Comparison of ENCODE assay signal across 9 mouse cellular contexts in the genomic region with DNA sequence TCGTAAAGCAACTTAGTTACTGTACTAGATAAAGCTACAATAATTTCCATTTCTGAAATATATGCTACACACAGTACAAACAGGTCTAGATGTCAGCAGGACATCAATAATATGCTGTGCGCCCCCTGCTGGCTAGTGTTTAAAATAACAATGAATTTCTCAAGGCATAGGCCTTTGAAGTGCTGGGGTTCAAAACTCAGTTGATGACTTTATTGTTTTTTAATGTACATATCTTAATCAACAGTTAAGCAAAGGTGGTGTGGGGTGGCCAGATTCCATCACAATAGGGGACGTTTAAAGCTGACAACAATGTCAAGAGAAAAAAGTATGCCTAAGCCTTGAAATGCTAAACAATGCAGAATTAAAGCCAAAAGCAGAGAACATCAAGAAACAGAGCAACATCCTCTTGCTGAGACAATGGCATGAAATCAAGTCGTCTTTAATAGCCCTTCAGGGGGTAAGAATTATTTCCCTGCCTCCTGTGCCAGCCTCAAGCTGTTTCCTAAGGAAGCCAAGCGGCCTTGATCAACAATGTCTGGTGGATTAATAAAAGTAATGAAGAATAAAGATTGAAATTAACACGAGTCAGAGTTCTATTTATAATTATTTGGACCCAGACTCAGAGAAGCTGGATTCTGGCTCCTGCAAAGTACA. TPM values are rescaled to one million over a fixed set of nuclear protein-coding genes. Genes with fewer than 3 reads are reported as not detected.
DNase-seq lines count a peak whose midpoint lies in the region; ATAC-seq and TF ChIP-seq lines count a peak whose summit lies in the region.
"Had no signal": no experiment of that assay in that cellular context is flagged by ENCODE, and none has a peak within 500 bp of the region (broad histone marks: within the 10 kb centered on the region; RNA-seq: fewer than 3 reads in every experiment).

No protein-coding gene starts in this region.

- H3K4me3 ChIP-seq in embryonic facial prominence, embryonic 12.5 days = peak overlapping the region; percentile 84
- H3K4me3 ChIP-seq in hindbrain, embryonic 10.5 days = no peak overlapping the region
- peak overlapping the region; percentile 8 for H3K4me3 ChIP-seq in liver, adult 2 months (ENCODE audit: insufficient read depth, low read depth, low read length)
- H3K4me3 ChIP-seq in neural tube, embryonic 11.5 days (ENCODE audit: low read depth, low read length) = no peak overlapping the region; the same call in 1 of the 2 replicates

- TF ChIP-seq CTCF in liver, adult 2 months (IDR thresholded peaks at IDR 0.05; ENCODE audit: low read depth, low read length) = peak; percentile 52

- 32% methylated on average over 6 of the region's 6 CpGs for WGBS in embryonic facial prominence, embryonic 12.5 days
- 29% methylated on average over 6 of the region's 6 CpGs for WGBS in hindbrain, embryonic 10.5 days
- 27% methylated on average over 6 of the region's 6 CpGs for WGBS in liver, adult 2 months
- 28% methylated on average over 6 of the region's 6 CpGs for WGBS in neural tube, embryonic 11.5 days

- ATAC-seq in embryonic facial prominence, embryonic 12.5 days (ENCODE audit: insufficient number of reproducible peaks, insufficient read depth, low FRiP score, low TSS enrichment) = no peak
- no peak for ATAC-seq in neural tube, embryonic 11.5 days (ENCODE audit: insufficient read depth, low FRiP score, low TSS enrichment)

- H3K4me1 ChIP-seq in embryonic facial prominence, embryonic 12.5 days = peaks cover 19% of the 10 kb centered on the region
- H3K4me1 ChIP-seq in hindbrain, embryonic 10.5 days (replicated peaks) = peaks cover 25% of the 10 kb centered on the region
- H3K4me1 ChIP-seq in liver, adult 2 months (ENCODE audit: control insufficient read depth, insufficient read depth, low read length) = peaks cover 7% of the 10 kb centered on the region
- peaks cover 3% of the 10 kb centered on the region; the same call in 1 of the 2 replicates for H3K4me1 ChIP-seq in neural tube, embryonic 11.5 days (ENCODE audit: control insufficient read depth, insufficient read depth, low read length)

- H3K4me2 ChIP-seq in embryonic facial prominence, embryonic 12.5 days (replicated peaks) = peak overlapping the region; percentile 90
- H3K4me2 ChIP-seq in neural tube, embryonic 11.5 days (ENCODE audit: low read depth) = no peak overlapping the region

- no peaks in the 10 kb centered on the region for H3K27me3 ChIP-seq in embryonic facial prominence, embryonic 12.5 days
- peaks cover 38% of the 10 kb centered on the region for H3K27me3 ChIP-seq in hindbrain, embryonic 10.5 days (ENCODE audit: insufficient read depth, poor library complexity, severe bottlenecking)
- no peaks in the 10 kb centered on the region for H3K27me3 ChIP-seq in liver, adult 2 months (ENCODE audit: control insufficient read depth, insufficient read depth, low read length)
- peaks cover 6% of the 10 kb centered on the region; the same call in 1 of the 2 replicates for H3K27me3 ChIP-seq in neural tube, embryonic 11.5 days (ENCODE audit: control insufficient read depth, insufficient read depth, low read length)

- H3K9ac ChIP-seq in embryonic facial prominence, embryonic 12.5 days = no peak overlapping the region
- H3K9ac ChIP-seq in liver, adult 2 months (ENCODE audit: low read depth, low read length) = no peak overlapping the region
- no peak overlapping the region for H3K9ac ChIP-seq in neural tube, embryonic 11.5 days (ENCODE audit: low read length)

- TF ChIP-seq POLR2A in liver, adult 2 months (IDR thresholded peaks at IDR 0.05; ENCODE audit: extremely low read depth, insufficient read depth, low read length) = no peak

- no peak overlapping the region for H3K27ac ChIP-seq in embryonic facial prominence, embryonic 12.5 days
- no peak overlapping the region for H3K27ac ChIP-seq in hindbrain, embryonic 10.5 days
- no peak overlapping the region for H3K27ac ChIP-seq in liver, adult 2 months (replicated peaks; ENCODE audit: insufficient read depth, low read depth, low read length)
- no peak overlapping the region for H3K27ac ChIP-seq in neural tube, embryonic 11.5 days (ENCODE audit: low read depth, low read length)

- H3K36me3 ChIP-seq in embryonic facial prominence, embryonic 12.5 days = no peaks in the 10 kb centered on the region
- no peaks in the 10 kb centered on the region for H3K36me3 ChIP-seq in hindbrain, embryonic 10.5 days
- H3K36me3 ChIP-seq in liver, adult 2 months (ENCODE audit: control insufficient read depth, insufficient read depth, low read length) = no peaks in the 10 kb centered on the region
- no peaks in the 10 kb centered on the region for H3K36me3 ChIP-seq in neural tube, embryonic 11.5 days (ENCODE audit: control insufficient read depth, insufficient read depth, low read length)

- H3K9me3 ChIP-seq in embryonic facial prominence, embryonic 12.5 days = no peaks in the 10 kb centered on the region
- no peaks in the 10 kb centered on the region for H3K9me3 ChIP-seq in hindbrain, embryonic 10.5 days
- H3K9me3 ChIP-seq in neural tube, embryonic 11.5 days (ENCODE audit: control insufficient read depth, low read length) = no peaks in the 10 kb centered on the region

- no peaks in the 10 kb centered on the region; the same call in 1 of the 2 replicates for H3K79me2 ChIP-seq in liver, adult 2 months (ENCODE audit: control insufficient read depth, insufficient read depth, low read length)

- peak; percentile 66 to 74 for DNase-seq in layer of hippocampus, postnatal 10 days (ENCODE audit: low spot score in 2 of 2)
- no peak for DNase-seq in layer of hippocampus, adult 9-10 months (ENCODE audit: low spot score)
- DNase-seq in adrenal gland, adult 2 months = peak; percentile 80
- peak; percentile 55 for DNase-seq in hindbrain, embryonic 10.5 days (ENCODE audit: low spot score)
- DNase-seq in liver, adult 2 months (ENCODE audit: extremely low read depth, low read depth, low spot score) = peak; percentile 37
- DNase-seq in neural tube, embryonic 11.5 days (ENCODE audit: low spot score) = peak; percentile 68
- DNase-seq in testis, postnatal 14 days (ENCODE audit: low spot score) = peak; percentile 33

RNA-seq across cellular contexts. Expression of a gene that starts 2.0 kb away (rescaled TPM):
- 10 to 100 TPM; 12.7 to 13.6 TPM for total RNA-seq in layer of hippocampus, postnatal 10 days (2021)
- total RNA-seq in adrenal gland, adult 2 months (2021) = 100 to 1,000 TPM; 206 to 233 TPM
- polyA plus RNA-seq in adrenal gland, adult 2 months (2012; rRNA removed) = 133 and 171 TPM in 2 replicates
- 25.3 and 27.5 TPM in 2 replicates for polyA plus RNA-seq in embryonic facial prominence, embryonic 12.5 days (2016; fragmentation: Nextera tagmentation; extraction: Ambion mirVana)
- 8.3 and 11.1 TPM in 2 replicates for polyA plus RNA-seq in hindbrain, embryonic 10.5 days (2016; fragmentation: Nextera tagmentation; extraction: Ambion mirVana)
- total RNA-seq in liver, adult 2 months (2014; rRNA removed) = 6.6 and 8.2 TPM in 2 replicates
- 2.2 and 4.0 TPM in 2 replicates for polyA plus RNA-seq in liver, adult 2 months (2012; rRNA removed)
- polyA plus RNA-seq in neural tube, embryonic 11.5 days (2014; fragmentation: Nextera tagmentation; extraction: Ambion mirVana) = 8.2 and 8.6 TPM in 2 replicates

RNA-seq across cellular contexts. Expression of a gene that starts 43.6 kb away (rescaled TPM):
- total RNA-seq in layer of hippocampus, postnatal 10 days (2021) = 10 to 100 TPM; 14.5 to 14.7 TPM
- total RNA-seq in adrenal gland, adult 2 months (2021) = 1 to 10 TPM; 1.2 to 4.4 TPM
- 1.3 and 1.7 TPM in 2 replicates for polyA plus RNA-seq in adrenal gland, adult 2 months (2012; rRNA removed)
- polyA plus RNA-seq in embryonic facial prominence, embryonic 12.5 days (2016; fragmentation: Nextera tagmentation; extraction: Ambion mirVana) = 4.8 and 5.2 TPM in 2 replicates
- polyA plus RNA-seq in hindbrain, embryonic 10.5 days (2016; fragmentation: Nextera tagmentation; extraction: Ambion mirVana) = 1.0 and 1.4 TPM in 2 replicates
- total RNA-seq in liver, adult 2 months (2014; rRNA removed) = 1.8 and 1.9 TPM in 2 replicates
- 0.81 and 0.83 TPM in 2 replicates for polyA plus RNA-seq in liver, adult 2 months (2012; rRNA removed)
- 1.8 and 2.9 TPM in 2 replicates for polyA plus RNA-seq in neural tube, embryonic 11.5 days (2014; fragmentation: Nextera tagmentation; extraction: Ambion mirVana)
- polyA plus RNA-seq: erythroblast, embryonic 14.5 days had no signal

Comparison
In these comparisons a context has a peak if more than half of its experiments do, and no peak if none do; other contexts are left out.
1. H3K4me3 ChIP-seq: peak in embryonic facial prominence, embryonic 12.5 days (single experiment) and liver, adult 2 months (single experiment); none in hindbrain, embryonic 10.5 days (single experiment) and neural tube, embryonic 11.5 days (single experiment).